Mouse (Mus musculus): ENCODE measurements around the gene Nlrp4f. TPM values are rescaled to one million over a fixed set of nuclear protein-coding genes. Genes with fewer than 3 reads are reported as not detected.

Gene Nlrp4f
- not detected for total RNA-seq (2023)

GRCm38 (mm10) chr13:65205877-65206276, at the start of gene Nlrp4f:
TSS of gene Nlrp4f (minus strand) at chr13:65205977.

GRCm38 (mm10) chr13:65149940-65150339, 55.8 kb downstream of the Nlrp4f start, which contains the start of gene Olfr466:
TSS of gene Olfr466 (plus strand) at chr13:65150240.

DNA sequence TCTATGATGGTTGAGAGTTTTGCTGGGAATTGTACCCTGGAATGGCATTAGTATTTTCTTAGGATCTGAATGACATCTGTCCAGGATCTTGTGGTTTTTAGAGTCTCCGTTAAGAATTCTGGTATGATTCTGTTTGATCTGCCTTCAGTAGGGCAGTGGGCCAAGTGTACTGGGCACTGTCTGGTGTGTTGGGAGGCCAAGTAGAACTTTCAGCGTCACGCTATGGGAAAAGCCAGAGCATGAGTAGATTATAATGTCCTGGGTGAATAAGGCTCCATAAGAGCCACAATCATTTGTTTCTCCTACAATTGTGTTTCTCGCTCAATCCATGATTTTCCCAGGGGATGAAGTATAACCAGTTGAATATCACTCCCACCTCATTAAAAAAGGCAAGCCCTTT, 68.0 kb downstream of the Nlrp4f start, which contains the start of gene Olfr465-ps1:
Gene Olfr465-ps1, plus strand, starts transcription at position 301 of the 400 bp plus-strand sequence.

Other genes starting within 250 kb of the Nlrp4f start
- gene Spata31d1c, start 172.9 kb downstream of the Nlrp4f start, total RNA-seq (2023): not detected
- not detected for gene Prss47, start 153.2 kb downstream of the Nlrp4f start, total RNA-seq (2023)
- gene Mfsd14b, start 93.0 kb downstream of the Nlrp4f start, total RNA-seq (2023): 100 to 1,000 TPM; 116 to 120 TPM
- not detected for gene Olfr465-ps1, start 67.9 kb downstream of the Nlrp4f start, total RNA-seq (2023)
- not detected for gene Olfr466, start 55.7 kb downstream of the Nlrp4f start, total RNA-seq (2023)
- not detected for gene Gm10775, start 53.6 kb upstream of the Nlrp4f start, total RNA-seq (2023)
- gene Zfp369, start 72.8 kb upstream of the Nlrp4f start, total RNA-seq (2023): 10 to 100 TPM; 25.1 to 27.0 TPM